Mouse (Mus musculus) heart, adult 9 months (tissue): ENCODE data around the gene 4933415A04Rik.

Experiments used
- DNase-seq, 2 experiments: peaks; one replicate each; pipeline ENCODE4 v3.0.0; 2022; ENCODE audit warnings: low spot score in 2 of 2

Gene 4933415A04Rik

GRCm38 (mm10) chr11:43632566-43632965 is 45.7 kb downstream of the 4933415A04Rik start:
- DNase-seq = peak; percentile 16 to 41

GRCm38 (mm10) chr11:43633165-43633564 is 46.3 kb downstream of the 4933415A04Rik start:
- DNase-seq = no peak

GRCm38 (mm10) chr11:43633658-43634401 is 47.0 kb downstream of the 4933415A04Rik start:
- peak; percentile 73 to 79 for DNase-seq

GRCm38 (mm10) chr11:43636761-43637160 is 49.9 kb downstream of the 4933415A04Rik start:
- no peak for DNase-seq

GRCm38 (mm10) chr11:43638486-43638885 is 51.6 kb downstream of the 4933415A04Rik start:
- no peak for DNase-seq
